Mouse (Mus musculus) ES-CJ7 (cell line): ENCODE data around the gene Rtl1.
A peak's percentile ranks its signal among the peaks of the same experiment; 100 is the strongest.

Experiments used
- DNase-seq: peaks from one replicate; pipeline ENCODE4 v3.0.0; 2011; ENCODE audit warnings: low read depth, low spot score

The Rtl1 gene

DNA sequence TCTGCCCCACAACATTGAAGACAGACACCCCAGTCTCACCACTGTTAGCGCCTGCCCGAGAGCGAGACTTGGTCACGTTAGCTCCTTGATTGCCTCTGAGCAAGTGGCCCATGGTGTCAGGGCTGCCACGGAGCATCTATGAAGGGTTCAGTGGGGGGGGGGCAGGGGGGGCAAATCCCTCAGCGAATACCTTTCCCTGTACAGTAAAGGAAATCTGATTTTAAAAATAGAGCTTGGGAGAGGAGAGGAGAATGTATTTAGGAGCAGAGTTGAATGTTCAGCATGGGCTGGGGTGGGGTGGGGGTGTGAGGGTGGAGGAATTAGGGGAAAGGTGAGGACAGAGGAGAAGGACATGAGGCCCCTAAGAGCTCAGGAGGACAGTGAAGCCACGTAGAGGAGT is at the start of gene Rtl1:
Gene Rtl1 (minus strand): TSS at position 101 of the 400 bp plus-strand sequence.
- DNase-seq: no peak

- no peak for DNase-seq
Measured at GRCm38 (mm10) chr12:109640560-109641167, 40.5 kb upstream of the Rtl1 start.

- peak; percentile 64 for DNase-seq
Measured at GRCm38 (mm10) chr12:109632035-109632434, 31.9 kb upstream of the Rtl1 start.

GRCm38 (mm10) chr12:109628887-109629286 is 28.8 kb upstream of the Rtl1 start:
- no peak for DNase-seq

DNA sequence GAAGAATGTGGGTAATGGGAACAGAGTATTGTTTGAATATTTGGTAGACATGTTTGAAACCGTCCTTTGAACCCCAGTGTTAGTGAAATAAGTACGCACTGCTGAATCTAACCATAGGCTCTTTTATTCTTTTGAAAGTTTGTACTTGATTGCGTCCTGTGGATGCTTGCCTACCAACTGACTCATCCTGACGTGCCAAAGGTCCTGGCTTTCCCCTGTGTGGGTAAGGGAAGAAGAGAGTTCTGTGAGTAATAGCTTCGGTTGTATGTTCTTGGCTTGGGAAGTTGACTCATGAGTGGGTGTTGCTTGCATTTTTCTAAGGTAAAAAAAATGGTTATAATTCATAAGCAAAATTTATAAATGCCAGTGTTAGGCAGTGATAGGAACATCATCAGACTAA is 26.8 kb upstream of the Rtl1 start:
- DNase-seq: no peak

DNA sequence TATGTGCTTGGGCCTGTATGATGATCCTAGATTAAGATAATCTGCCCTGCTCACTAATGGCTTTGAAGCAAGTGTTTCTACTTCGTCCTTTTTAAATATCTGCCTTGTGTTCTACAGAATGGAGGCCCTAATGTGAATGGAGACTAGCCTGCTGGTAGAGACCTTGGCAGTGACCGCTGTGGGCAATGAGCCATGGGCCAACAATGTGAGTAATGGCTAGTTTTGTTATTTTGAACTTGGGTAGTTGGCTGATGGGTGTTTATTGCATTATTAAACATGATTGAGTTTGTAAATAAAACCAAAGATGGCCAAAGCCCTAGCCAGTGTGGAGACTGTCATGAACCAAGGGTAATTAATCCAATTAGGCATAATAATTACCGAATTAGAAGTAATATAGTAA is 20.1 kb upstream of the Rtl1 start:
- no peak for DNase-seq

- no peak for DNase-seq
Measured at GRCm38 (mm10) chr12:109617993-109618392, 17.9 kb upstream of the Rtl1 start.

DNA sequence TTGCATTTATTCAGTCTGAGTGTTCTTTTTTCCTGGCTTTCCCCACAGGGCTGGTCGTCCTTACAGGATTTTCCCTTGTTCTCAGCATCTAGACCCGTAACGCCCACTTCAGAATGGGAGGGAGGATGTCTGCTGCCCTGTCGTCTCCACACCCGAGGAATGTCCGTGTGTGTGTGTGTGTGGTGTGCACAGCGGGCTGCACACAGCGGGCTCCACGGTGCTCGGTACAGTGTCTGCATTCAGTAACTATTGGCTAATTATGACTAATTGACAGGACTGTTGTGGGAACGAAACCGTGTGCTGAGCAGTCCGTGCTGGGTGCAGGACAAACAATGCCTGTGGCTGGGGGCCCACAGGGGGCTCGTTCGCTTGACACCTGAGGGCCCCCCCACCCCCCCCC is 17.0 kb upstream of the Rtl1 start:
- no peak for DNase-seq

DNA sequence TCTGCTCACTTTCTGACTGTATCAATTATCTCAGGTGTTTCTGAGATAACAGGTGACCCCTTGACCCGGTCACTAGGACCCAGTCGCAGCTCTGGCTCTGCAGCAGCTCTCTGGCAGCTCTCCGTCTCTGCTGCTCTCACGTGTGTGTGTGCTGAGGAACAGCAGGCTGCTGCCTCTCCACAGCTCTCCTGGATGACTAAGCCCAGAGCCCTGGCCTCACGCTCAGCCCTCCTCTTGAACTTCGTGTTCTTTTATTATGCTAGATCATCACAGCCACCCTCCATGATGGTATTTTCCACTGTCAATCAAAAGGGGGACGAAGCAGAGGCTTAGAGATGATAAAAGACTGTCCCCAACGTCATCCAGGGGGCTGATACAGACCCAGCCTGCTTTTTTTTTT is 15.2 kb upstream of the Rtl1 start:
- no peak for DNase-seq

- no peak for DNase-seq
Measured at GRCm38 (mm10) chr12:109614416-109614815, 14.3 kb upstream of the Rtl1 start.

GRCm38 (mm10) chr12:109612392-109613385 is 12.6 kb upstream of the Rtl1 start:
- peak; percentile 59 for DNase-seq

DNA sequence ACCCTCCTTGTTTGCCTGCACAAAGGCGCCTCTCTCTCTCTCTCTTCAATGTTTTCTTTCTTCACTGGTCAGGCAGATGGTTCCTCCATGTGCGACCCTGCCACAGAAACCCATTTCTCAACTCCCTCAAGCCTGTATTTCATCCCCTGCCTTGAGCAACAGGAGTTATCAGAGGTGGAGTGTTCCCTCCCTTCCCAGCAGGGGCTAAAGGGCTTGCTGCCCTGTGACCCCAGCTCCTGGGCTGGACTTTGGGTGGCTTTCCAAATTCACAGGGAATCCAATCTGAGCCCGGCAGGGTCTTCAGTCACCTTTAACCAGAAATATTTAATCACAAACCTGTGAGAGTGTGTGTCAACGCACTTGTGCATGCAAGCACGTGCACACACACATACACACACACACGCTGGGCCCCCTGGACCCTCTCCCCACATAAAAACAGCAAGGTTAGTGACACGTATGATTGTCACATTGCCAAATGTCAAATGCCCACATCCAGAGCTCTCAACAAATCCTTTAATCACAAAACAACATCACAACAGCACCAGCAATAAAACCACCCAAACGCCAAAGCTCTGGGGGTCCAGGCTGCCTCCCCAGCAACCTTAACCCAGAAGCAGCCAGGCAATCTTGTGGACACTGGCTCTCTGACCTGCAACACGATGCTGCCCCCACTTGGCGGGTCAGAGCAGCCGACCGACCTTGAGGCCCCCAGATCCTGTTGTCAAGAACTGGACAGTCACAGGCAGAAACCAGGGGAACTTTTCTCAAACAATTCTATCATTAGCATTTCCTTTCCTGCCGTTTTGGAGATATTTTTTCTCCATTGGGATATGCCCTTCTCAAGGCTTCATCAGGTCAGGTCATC is 8.7 kb upstream of the Rtl1 start:
- DNase-seq: no peak

DNA sequence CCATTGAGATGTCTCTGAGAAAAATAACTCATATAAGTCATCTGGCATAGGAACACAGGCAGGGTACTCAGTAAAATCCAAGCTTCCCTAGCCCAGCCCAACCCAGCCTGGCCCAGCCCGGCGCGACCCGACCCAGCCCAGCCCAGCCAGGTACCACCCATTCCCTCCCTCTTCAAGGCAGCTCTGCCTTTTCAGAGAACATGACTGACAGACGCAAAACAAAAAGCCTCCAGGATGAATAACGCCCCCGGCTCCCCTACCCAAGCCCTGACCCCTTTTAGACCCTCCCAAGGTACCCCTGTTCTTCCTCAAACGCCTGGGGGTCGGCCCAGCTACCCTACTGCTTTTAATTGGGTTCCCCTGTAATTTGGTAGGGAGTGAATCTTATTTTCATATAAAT is 7.8 kb upstream of the Rtl1 start:
- DNase-seq: no peak

DNA sequence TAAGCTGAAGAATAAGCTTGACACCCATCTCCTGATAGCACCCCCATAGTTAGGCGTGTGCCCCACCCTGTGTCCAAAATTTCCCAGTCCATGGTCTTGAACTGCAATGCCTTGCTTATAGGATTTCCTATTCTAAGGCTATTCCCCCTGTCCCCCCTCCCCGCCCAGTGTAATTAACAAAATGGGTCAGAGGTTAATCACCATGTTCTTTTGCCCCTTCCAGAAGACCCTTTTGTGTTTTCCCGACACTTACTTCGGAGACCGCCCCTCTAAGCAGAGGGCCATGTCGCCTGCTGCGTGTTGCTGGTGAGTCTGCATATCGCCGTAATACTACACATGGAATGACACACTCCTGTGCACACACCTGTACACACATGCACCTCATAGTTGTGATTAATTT is 7.1 kb upstream of the Rtl1 start:
- no peak for DNase-seq

DNA sequence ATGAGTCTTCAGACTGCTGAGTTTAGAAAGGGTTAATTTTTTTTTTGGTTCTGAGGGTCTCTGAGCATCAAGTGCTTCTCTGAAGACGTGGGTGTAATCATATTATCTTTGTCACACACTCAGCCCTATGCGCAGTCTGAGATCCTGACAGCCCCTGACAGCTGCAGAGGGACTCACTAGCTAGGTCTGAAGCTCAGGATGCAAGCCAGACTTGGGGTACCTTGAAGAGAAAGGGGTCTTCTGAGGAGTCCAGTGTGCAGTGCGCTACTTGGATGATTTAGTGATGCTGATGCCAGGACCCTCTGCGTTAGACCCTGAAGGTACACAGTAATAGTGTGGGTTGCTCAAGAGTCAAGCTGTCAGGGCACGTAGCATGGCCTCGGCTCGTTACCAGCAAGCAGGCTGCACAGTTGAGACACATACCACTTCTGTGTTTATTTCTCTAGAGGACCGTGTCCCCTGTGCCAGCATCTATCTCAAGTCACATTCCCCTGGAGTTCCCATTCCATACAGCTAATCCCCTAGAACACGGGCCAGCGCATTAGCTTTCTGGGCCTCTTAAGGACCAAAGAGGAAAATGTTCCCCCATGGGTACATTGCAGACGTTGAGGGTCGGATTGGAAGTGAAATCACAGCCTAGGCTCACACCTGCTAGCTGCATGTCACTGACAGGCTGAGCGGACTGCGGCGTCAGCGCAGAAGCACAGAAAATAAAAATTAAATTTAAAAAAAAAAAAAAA is 5.0 kb upstream of the Rtl1 start:
- DNase-seq: no peak

DNA sequence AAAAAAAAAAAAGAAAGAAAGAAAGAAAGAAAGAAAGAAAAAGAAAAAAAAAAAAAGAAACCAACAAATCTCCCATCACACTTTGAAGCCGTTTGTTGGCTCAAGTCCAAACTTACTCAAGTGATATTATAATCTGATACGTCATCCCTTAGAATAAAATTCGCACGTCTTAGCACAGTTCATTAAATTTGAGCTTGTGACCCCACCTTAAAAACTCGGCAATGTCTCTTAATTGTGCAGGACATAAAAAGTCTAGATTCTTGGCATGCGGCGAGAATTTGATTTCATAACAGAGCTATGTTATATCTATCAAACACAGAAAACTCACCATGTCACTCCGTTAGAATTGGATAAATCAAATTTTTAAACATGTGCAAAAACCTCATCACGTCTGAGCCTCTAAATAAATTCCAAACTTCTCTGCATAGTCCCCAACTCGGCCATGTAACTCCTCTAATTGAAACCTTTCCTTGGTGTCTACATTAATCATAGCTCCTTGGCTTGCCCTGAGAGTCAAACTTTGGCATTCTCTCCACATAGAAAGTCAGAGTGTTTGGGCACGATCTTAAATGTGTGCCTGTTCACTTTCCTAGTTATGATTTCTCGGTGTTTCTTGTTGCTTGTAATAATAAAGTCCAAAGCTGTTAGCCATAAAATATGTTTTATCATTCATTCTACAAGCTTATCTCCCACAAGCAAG is 1.4 kb downstream of the Rtl1 start:
- DNase-seq: no peak

DNA sequence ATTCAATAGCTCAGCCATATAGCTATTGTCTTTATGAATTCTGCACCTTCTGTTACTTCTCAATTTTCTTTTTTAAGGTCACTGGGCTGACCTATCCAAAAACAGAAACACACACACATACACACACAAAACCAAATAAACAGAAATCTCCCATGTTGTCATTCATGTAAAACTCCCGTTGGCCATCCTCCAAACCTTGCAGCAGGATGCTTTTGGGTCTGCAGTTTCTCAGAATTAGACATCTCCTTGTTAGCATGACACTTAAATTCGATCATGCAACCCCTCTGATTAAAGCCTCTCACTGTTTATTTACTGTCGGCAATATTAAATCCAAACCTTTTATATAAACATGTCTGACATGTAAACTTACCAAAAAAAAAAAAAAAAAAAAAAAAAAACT is 3.4 kb downstream of the Rtl1 start:
- no peak for DNase-seq

DNA sequence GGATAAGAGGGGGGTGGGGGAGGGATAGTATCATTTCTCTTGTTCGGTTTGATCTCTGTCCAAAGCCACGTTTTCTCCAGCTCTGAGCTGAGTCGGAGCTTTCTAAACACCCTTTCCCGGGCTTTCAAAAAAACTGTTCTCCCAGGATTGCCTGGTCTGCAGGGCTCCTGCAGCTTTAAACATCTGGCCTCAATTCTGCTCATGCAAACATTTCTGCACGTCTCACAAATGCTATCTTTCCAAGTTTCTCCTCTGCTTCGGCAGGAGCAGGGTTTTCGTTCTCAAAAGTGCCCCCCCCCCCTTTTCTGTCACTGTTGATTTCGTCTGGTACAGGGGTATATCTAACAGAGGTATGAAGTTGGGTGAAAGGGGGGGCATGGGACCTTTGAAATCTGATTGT is 3.9 kb downstream of the Rtl1 start:
- no peak for DNase-seq

DNA sequence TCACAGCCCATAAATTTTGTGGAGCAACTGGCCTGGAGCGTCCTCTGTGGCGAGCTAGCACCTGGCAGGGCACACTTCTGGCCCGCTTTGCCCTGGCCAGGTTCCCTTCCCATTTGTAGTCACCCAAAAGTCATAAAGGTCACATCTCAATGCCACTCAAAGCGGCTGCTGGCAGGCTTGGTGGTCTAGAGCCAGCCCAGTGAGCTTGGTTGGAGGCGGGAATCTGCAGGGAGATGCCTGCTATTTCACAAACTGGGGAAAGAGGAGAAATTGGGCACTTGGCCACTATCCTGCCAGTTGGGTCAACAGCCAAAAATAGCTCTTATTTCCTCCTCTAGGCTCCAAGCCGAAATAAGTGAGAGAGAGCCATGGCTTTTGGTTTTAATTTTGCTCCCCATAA is 4.4 kb downstream of the Rtl1 start:
- DNase-seq: no peak

- peak; percentile 40 for DNase-seq
Measured at GRCm38 (mm10) chr12:109594961-109595360, 5.2 kb downstream of the Rtl1 start.

DNA sequence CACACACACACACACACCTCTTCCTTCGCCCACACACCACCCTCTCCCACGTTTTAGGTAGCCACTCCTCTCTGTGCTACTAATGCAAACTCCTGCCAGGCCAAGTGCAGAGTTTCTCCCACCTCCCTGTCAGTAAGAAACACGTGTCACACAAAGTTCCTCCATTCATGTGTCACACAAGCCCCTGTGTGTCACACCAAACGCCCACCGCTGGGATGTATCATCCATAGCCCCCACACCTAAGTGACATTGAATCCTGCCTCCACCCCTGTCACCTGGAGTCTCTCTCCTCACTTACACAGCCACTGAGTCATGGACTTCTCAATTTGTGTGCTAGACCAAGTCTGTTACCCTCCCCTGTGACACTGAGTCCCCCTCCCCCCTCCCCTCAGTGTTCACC is 17.9 kb downstream of the Rtl1 start:
- DNase-seq: no peak
